Mouse (Mus musculus) kidney, embryonic 15.5 days (tissue): ENCODE data around the gene Kcnn1. TPM values are rescaled to one million over a fixed set of nuclear protein-coding genes. Genes with fewer than 3 reads are reported as not detected.
A peak's percentile ranks its signal among the peaks of the same experiment; 100 is the strongest.
"Not testable (repeated sequence)": the region's sequence is repeated elsewhere in the genome, so short reads cannot be mapped to it uniquely, and the experiment has no call there.

Experiments used
- ATAC-seq: fragments of 200-750 bp; cut with Nextera tagmentation; replicated peaks from 2 replicates; pipeline ENCODE4 v1.8.0; 2017; ENCODE audit warnings: moderate TSS enrichment; ENCODE audit not compliant: low FRiP score
- H3K27ac ChIP-seq: fragments of 300-500 bp; sonication (generic); 2 replicates; pipeline ENCODE4 v1.5.1; 2015; ENCODE audit warnings: mild to moderate bottlenecking, inconsistent platforms
- H3K27me3 ChIP-seq: fragments of 300-500 bp; sonication (generic); 2 replicates; pipeline ENCODE4 v1.6.1; 2015; ENCODE audit warnings: inconsistent platforms
- H3K36me3 ChIP-seq: fragments of 300-500 bp; sonication (generic); 2 replicates; pipeline ENCODE4 v1.6.1; 2015; ENCODE audit warnings: inconsistent platforms
- H3K4me1 ChIP-seq: fragments of 300-500 bp; sonication (generic); 2 replicates; pipeline ENCODE4 v1.6.1; 2015; ENCODE audit warnings: inconsistent platforms
- H3K4me2 ChIP-seq: fragments of 300-500 bp; sonication (generic); 2 replicates; pipeline ENCODE4 v1.6.1; 2015; ENCODE audit warnings: moderate library complexity, mild to moderate bottlenecking, inconsistent platforms
- H3K4me3 ChIP-seq: fragments of 300-500 bp; sonication (generic); replicated peaks from 2 replicates; pipeline ENCODE4 v1.5.1; 2015; ENCODE audit warnings: mild to moderate bottlenecking, inconsistent platforms
- H3K9ac ChIP-seq: fragments of 300-500 bp; sonication (generic); 2 replicates; pipeline ENCODE4 v1.6.1; 2015; ENCODE audit warnings: mild to moderate bottlenecking, inconsistent platforms
- H3K9me3 ChIP-seq: fragments of 300-500 bp; sonication (generic); replicated peaks from 2 replicates; pipeline ENCODE4 v1.6.1; 2016; ENCODE audit warnings: inconsistent platforms
- WGBS: fragments of 180-500 bp; shearing (Covaris S2); methylation state at CpG from one replicate; pipeline ENCODE4 v1.1.7; 2015; ENCODE audit warnings: mixed read lengths; 5-methylcytosine and 5-hydroxymethylcytosine counted together
- polyA plus RNA-seq: library from polyadenylated mRNA; unstranded; fragments of >200 nt; fragmentation: Nextera tagmentation; extraction: Ambion mirVana; gene quantifications from 2 replicates; pipeline ENCODE4 v1.2.1, GENCODE M21; 2015

Kcnn1 gene
- polyA plus RNA-seq, 1 experiment from 2014 or later: 2.9 TPM

GRCm38 (mm10) chr8:70898661-70899198 lies 35.7 kb upstream of the Kcnn1 start:
- Histone ChIP-seq H3K4me2 (peak overlapping the region; percentile 70; the same call in 1 of the 2 replicates), H3K4me3 (peak overlapping the region; percentile 65; the same call in 1 of the 2 replicates), H3K9ac (no peak overlapping the region), H3K9me3 (no peaks in the 10 kb centered on the region), H3K4me1 (peaks cover 23% of the 10 kb centered on the region), H3K36me3 (peaks cover 25% of the 10 kb centered on the region), H3K27me3 (peaks cover 11% of the 10 kb centered on the region), H3K27ac (no peak overlapping the region)
- no peak for ATAC-seq
- WGBS: 42% methylated on average over 2 of the region's 2 CpGs

DNA sequence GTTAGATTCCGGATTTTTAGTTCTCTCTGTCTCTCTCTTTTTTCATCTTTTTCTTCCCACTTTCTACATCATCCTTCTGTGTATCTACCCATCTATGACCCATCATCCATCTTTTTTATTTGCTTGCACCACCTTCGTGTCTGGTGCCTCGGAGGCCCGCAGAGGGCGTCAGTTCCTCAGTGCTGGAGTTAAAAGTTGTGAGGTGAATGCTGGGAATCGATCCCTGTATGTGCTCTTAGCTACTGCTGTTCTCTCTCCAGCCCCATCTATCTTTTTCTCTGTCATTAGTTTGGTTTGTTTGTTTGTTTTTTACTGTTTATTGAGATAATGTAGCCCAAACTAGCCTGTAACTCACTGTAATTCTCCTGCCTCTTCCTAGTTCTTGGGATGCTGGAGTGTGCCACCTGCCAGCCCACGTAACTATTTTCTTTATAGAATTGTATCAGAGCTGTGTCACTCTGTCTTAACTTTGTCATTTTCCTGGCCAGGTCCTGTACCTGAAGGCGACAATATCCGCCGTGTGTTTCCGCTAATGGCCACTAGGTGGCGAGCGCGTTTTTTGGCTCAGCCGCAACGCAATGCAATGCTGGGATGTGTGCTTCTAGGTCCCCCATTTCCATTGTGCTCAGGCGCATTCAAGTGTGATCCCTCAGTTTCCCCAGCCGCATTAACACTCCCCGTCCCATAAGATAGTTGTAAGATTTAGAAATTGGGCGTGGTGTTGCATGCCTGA lies 34.8 kb upstream of the Kcnn1 start:
- H3K9me3 ChIP-seq: no peaks in the 10 kb centered on the region
- peak; percentile 23 for ATAC-seq
- peaks cover 30% of the 10 kb centered on the region for H3K4me1 ChIP-seq
- peak overlapping the region; percentile 91 for H3K27ac ChIP-seq
- peak overlapping the region; percentile 75 for H3K9ac ChIP-seq
- H3K4me2 ChIP-seq: peak overlapping the region; percentile 70
- H3K36me3 ChIP-seq: peaks cover 31% of the 10 kb centered on the region
- H3K27me3 ChIP-seq: peaks cover 17% of the 10 kb centered on the region
- peak overlapping the region; percentile 65 for H3K4me3 ChIP-seq
- WGBS: under 1% methylated on average over 20 of the region's 20 CpGs

GRCm38 (mm10) chr8:70897021-70897680 lies 34.1 kb upstream of the Kcnn1 start, which contains the start of gene Rpl18a:
Gene Rpl18a, minus strand, starts transcription at chr8:70897412.
- under 1% methylated on average over 60 of the region's 60 CpGs for WGBS
- Histone ChIP-seq H3K4me2 (peak within 1 kb of the TSS; percentile 92), H3K9me3 (no peaks in the 10 kb centered on the region), H3K27ac (peak within 1 kb of the TSS; percentile 91), H3K4me1 (peaks cover 37% of the 10 kb centered on the region), H3K4me3 (peak within 1 kb of the TSS; percentile 65), H3K27me3 (peaks cover 23% of the 10 kb centered on the region), H3K36me3 (peaks cover 31% of the 10 kb centered on the region), H3K9ac (peak within 1 kb of the TSS; percentile 79)
- ATAC-seq: peak; percentile 97

- Histone ChIP-seq H3K27me3 (peaks cover 26% of the 10 kb centered on the region), H3K4me2 (peak overlapping the region; percentile 92), H3K36me3 (peaks cover 31% of the 10 kb centered on the region), H3K4me1 (peaks cover 43% of the 10 kb centered on the region), H3K9ac (peak overlapping the region; percentile 79), H3K9me3 (no peaks in the 10 kb centered on the region), H3K27ac (peak overlapping the region; percentile 61), H3K4me3 (peak overlapping the region; percentile 65)
- WGBS: 2% methylated on average over 25 of the region's 25 CpGs
- ATAC-seq: no peak
Measured at GRCm38 (mm10) chr8:70896316-70897020, 33.4 kb upstream of the Kcnn1 start.

DNA sequence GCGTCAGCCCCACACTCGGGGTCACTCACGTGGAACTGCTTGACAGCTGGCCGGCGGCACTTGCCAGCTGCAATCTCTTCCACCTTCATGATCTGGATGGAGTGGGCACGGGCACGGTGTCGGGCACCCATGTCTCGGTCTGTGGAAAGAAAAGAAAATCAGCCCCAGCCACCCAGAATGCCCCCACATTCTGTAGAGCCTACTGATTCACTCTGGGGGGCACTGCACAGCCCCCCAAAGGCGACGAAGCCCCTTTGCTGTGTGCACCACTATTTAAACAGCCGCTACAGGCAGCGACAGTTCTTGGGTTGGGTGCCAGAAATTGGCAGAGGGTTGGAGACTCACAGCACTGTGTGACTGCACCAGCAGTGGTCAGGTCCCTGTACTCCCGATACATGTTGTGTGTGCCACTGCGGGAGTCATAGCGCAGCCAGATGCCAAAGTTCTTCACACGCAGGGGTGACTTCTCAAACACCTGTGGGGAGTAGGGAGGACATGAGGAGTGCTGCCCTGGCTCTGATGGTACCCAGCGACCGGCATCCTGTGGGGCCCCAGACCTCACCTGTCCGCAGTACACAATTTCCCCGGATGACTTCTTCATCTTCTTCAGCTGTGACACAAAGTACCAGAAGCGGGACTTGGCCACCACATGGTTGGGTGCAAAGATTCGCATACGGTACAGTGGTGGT lies 32.7 kb upstream of the Kcnn1 start:
- ATAC-seq: not testable (repeated sequence)
- peak overlapping the region; percentile 79 for H3K9ac ChIP-seq
- WGBS: 62% methylated on average over 24 of the region's 24 CpGs

DNA sequence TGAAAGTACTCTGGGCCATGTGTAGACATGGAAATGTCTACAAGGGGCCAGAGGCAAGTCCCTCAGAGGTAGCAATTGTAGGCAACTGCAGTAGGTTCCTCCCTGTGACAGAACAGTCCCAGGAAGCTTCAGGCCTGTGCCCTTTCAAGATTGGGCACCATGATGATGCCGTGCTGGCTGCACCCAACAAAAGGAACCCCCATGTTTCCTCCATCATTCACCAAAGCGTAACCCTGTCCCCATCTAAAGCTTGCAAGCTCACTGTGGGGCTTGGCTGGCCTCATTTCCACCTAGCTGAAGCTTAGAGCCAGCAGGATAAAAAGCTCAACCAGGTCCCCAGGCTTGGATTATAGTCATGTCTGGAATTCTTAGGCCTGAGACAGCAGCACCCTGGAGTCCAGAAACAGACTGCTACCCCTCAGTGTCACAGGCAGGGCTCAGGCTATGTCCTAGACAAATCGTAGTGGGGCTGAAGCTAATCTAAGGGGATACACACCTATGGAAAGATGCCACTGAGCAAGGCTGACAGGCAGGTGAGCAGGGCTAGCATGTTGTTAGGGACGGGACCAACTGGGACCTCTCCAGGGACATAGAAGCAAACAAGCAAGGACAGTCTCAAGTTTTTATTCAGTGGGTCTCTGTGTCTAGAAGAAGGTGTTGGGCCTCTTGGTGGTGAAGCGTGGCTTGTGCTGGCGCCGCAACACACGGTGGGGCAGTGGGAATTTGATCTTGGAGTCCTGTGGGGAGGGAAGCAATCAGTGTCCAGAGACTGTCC lies 31.9 kb upstream of the Kcnn1 start:
- Histone ChIP-seq H3K4me3 (no peak overlapping the region; the same call in 1 of the 2 replicates), H3K36me3 (peaks cover 31% of the 10 kb centered on the region), H3K27ac (no peak overlapping the region), H3K27me3 (peaks cover 41% of the 10 kb centered on the region), H3K9ac (0 out of 2 replicates have a peak overlapping the region, but pooled peaks have one; percentile 79), H3K4me2 (no peak overlapping the region; the same call in 1 of the 2 replicates), H3K9me3 (no peaks in the 10 kb centered on the region), H3K4me1 (peaks cover 48% of the 10 kb centered on the region)
- WGBS: 78% methylated on average over 8 of the region's 8 CpGs
- ATAC-seq: no peak

More for the DNA sequence above, 32.7 kb upstream of the Kcnn1 start:
- H3K27ac ChIP-seq, H3K9me3 ChIP-seq: not testable (repeated sequence)
- Histone ChIP-seq H3K4me1 (peaks cover 48% of the 10 kb centered on the region), H3K4me3 (peak overlapping the region; percentile 65), H3K36me3 (peaks cover 31% of the 10 kb centered on the region), H3K4me2 (peak overlapping the region; percentile 92), H3K27me3 (peaks cover 34% of the 10 kb centered on the region)

- Histone ChIP-seq H3K27me3 (peaks cover 44% of the 10 kb centered on the region), H3K4me1 (peaks cover 48% of the 10 kb centered on the region), H3K36me3 (peaks cover 31% of the 10 kb centered on the region), H3K4me3 (no peak overlapping the region), H3K27ac (no peak overlapping the region), H3K9ac (no peak overlapping the region), H3K4me2 (no peak overlapping the region), H3K9me3 (no peaks in the 10 kb centered on the region)
- no peak for ATAC-seq
- WGBS: 66% methylated on average over 2 of the region's 2 CpGs
Measured at GRCm38 (mm10) chr8:70894385-70894720, 31.3 kb upstream of the Kcnn1 start.

DNA sequence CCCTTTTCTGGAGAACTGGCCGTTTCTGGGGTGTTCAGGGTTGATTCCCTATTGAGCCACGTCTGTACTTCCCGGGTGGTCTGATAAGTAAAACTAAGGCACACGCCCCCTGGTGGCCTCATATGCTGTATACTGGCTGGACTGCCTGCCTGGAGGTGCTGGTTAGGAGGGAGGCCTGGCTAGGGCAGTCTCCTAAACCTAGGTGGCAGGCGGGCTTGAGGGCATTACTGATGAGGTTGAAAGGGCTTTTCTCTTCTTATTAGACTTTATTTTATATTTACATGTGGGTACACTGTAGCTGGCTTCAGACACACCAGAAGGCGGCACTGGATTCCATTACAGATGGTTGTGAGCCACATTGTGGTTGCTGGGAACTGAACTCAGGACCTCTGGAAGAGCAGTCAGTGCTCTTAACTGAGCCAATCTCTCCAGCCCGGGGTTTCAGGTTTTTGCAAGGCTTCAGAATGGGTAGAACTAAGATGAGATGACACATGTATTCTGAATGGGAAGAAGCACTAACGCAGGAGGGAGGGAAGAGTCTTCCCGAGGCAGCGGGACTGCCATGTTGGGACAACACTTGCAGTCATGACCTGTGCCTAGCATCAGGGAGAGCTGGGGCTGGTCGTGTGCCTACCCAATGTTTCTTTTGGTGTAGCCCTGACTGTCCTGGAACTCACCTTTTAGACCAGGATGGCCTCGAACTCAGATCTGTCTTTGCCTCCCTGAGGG lies 30.8 kb upstream of the Kcnn1 start:
- 33% methylated on average over 12 of the region's 12 CpGs for WGBS
- Histone ChIP-seq H3K4me1 (peaks cover 48% of the 10 kb centered on the region), H3K36me3 (peaks cover 31% of the 10 kb centered on the region), H3K27me3 (peaks cover 46% of the 10 kb centered on the region), H3K4me2 (no peak overlapping the region), H3K9ac (no peak overlapping the region), H3K9me3 (no peaks in the 10 kb centered on the region), H3K4me3 (no peak overlapping the region), H3K27ac (no peak overlapping the region)
- peak; percentile 32 for ATAC-seq

GRCm38 (mm10) chr8:70892896-70893655 lies 30.0 kb upstream of the Kcnn1 start:
- no peak overlapping the region for H3K27ac ChIP-seq
- ATAC-seq: no peak
- WGBS: 22% methylated on average over 20 of the region's 20 CpGs
- peaks cover 53% of the 10 kb centered on the region for H3K27me3 ChIP-seq
- H3K4me1 ChIP-seq: peaks cover 41% of the 10 kb centered on the region
- no peaks in the 10 kb centered on the region for H3K9me3 ChIP-seq
- H3K9ac ChIP-seq: peak overlapping the region; percentile 19; the same call in 1 of the 2 replicates
- peak overlapping the region; percentile 36 for H3K4me3 ChIP-seq
- H3K4me2 ChIP-seq: peak overlapping the region; percentile 56
- peaks cover 31% of the 10 kb centered on the region for H3K36me3 ChIP-seq
